Mouse (Mus musculus) testis, adult 2 months (tissue): ENCODE results near the gene Slc10a7.

Experiments
- CTCF ChIP-seq: fragments of 200-500 bp; IDR thresholded peaks from 2 replicates; pipeline ENCODE4 v1.5.1; 2012; ENCODE audit warnings: low read depth, mild to moderate bottlenecking, inconsistent platforms, low read length, moderate library complexity; ENCODE audit not compliant: control insufficient read depth, insufficient read depth, insufficient replicate concordance
- POLR2A ChIP-seq: fragments of 200-500 bp; IDR thresholded peaks from 2 replicates; pipeline ENCODE4 v1.6.1; 2012; ENCODE audit warnings: low read depth, mild to moderate bottlenecking, inconsistent platforms, low read length, moderate library complexity; ENCODE audit not compliant: control insufficient read depth

DNA sequence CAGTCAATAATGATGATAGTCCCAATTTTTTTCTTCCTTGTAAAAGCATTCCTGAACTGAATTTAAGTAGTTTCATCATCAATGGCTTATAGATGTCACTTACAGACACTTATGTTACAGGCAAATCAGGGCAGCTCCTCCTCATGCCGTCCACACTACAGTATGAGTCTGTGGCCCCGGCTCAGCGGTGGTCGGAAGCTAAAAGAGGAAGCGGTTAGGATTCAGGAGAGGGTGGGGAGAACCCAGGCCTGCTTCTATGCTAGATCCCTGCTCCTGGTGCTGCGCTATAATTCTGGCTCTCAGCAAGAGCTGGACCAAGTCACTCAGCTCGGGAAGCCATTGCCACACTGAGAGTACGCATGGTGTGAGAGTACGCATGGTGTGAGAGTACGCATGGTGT lies 201.8 kb downstream of the Slc10a7 start:
- TF ChIP-seq POLR2A (no peak), CTCF (no peak)
